Mouse (Mus musculus) embryonic facial prominence, embryonic 10.5 days (tissue): ENCODE measurements around the gene Lrfn4. TPM values are rescaled to one million over a fixed set of nuclear protein-coding genes. Genes with fewer than 3 reads are reported as not detected.
A peak's percentile ranks its signal among the peaks of the same experiment; 100 is the strongest.
"Not testable (repeated sequence)": the region's sequence is repeated elsewhere in the genome, so short reads cannot be mapped to it uniquely, and the experiment has no call there.

ENCODE experiments used
- DNase-seq: peaks from one replicate; pipeline ENCODE4 v3.0.0-alpha.2; 2017; ENCODE audit warnings: low spot score
- H3K27ac ChIP-seq: fragments of 300-500 bp; sonication (generic); replicated peaks from 2 replicates; pipeline ENCODE4 v1.5.1; 2016; ENCODE audit warnings: mild to moderate bottlenecking
- H3K27me3 ChIP-seq: fragments of 300-500 bp; sonication (generic); replicated peaks from 2 replicates; pipeline ENCODE4 v1.6.1; 2016; ENCODE audit warnings: low read depth, mild to moderate bottlenecking; ENCODE audit not compliant: poor library complexity, severe bottlenecking
- H3K36me3 ChIP-seq: fragments of 300-500 bp; sonication (generic); replicated peaks from 2 replicates; pipeline ENCODE4 v1.6.1; 2016; ENCODE audit warnings: mild to moderate bottlenecking, moderate library complexity
- H3K4me1 ChIP-seq: fragments of 300-500 bp; sonication (generic); 2 replicates; pipeline ENCODE4 v1.6.1; 2016
- H3K4me3 ChIP-seq: fragments of 300-500 bp; sonication (generic); 2 replicates; pipeline ENCODE4 v1.5.1; 2016; ENCODE audit warnings: mild to moderate bottlenecking, moderate library complexity
- H3K9me3 ChIP-seq: fragments of 300-500 bp; sonication (generic); 2 replicates; pipeline ENCODE4 v1.6.1; 2016; ENCODE audit warnings: mild to moderate bottlenecking
- WGBS: fragments of 180-500 bp; shearing (Covaris S2); methylation state at CpG from one replicate; pipeline ENCODE4 v1.1.7; 2016; 5-methylcytosine and 5-hydroxymethylcytosine counted together
- polyA plus RNA-seq: library from polyadenylated mRNA; unstranded; fragments of >200 nt; fragmentation: Nextera tagmentation; extraction: Ambion mirVana; gene quantifications from 2 replicates; pipeline ENCODE4 v1.2.1, GENCODE M21; 2016

The Lrfn4 gene
- polyA plus RNA-seq, 1 experiment from 2014 or later = 6.8 TPM

DNA sequence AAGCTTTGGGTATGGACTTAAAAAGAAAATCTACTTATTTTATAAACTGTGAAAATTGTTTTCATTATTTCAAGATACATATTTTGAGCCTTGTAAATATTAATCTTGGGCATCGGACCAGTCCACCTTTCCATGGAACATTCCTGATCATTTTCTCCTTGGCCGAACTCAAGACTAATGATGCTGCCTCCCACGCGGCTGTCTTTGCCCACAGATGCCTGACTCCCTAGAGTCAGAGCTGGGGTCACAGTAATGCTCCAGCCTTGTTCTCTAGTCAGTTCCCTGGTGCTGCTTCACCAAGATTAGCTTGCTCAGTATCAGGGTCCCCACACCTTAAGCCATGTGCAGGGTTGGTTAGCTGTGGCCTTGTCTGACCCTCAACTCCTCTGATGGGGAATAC lies 9.8 kb downstream of the Lrfn4 start:
- no peak overlapping the region for H3K4me3 ChIP-seq
- no peak for DNase-seq
- WGBS = 91% methylated on average over 4 of the region's 4 CpGs

DNA sequence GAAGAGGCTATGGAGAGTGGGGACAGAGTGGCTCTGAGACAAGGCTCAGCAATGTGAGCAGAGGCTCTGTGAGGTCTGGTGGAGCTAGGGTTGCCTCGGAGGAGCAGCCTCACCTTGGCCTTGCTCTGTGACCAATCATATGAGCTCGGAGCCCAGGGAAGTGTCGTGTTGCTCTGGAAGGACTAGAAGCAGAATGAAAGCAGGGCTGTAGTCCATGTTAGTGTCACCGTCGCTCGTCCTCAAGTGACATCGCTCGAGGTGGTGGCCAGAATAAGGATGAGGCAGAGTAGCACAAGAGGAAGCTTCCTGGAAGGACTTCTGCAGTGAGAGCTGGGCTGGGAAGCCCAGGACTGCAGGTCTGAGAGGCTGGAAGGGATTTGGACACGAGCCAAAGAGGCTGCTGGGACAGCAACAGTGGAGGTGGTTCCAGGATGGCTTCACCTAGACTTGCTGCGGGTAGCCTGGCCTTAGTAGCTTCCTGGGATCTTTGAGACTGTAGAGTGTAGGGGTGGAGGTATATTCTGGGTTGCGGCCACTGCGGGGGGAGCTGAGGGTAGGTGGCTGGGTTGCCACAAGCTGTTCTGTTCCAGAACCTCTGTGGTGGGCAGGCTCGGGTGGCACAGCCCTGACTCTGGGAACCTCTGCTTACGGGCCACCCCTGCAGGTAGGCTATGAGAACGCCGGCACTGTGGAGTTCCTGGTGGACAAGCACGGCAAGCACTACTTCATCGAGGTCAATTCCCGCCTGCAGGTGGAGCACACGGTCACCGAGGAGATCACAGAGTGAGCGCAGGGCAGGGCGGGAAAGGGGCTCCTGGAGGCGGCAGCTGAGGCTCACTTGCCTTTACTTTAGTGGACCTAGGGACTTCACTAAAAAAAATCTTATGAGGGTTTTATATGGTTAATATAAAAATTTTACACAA lies 11.4 kb downstream of the Lrfn4 start:
- peaks cover 13% of the 10 kb centered on the region for H3K4me1 ChIP-seq
- peak; percentile 69 for DNase-seq
- H3K27me3 ChIP-seq = no peaks in the 10 kb centered on the region
- 0 out of 2 replicates have a peak overlapping the region, but pooled peaks have one; percentile 8 for H3K4me3 ChIP-seq
- H3K36me3 ChIP-seq = no peaks in the 10 kb centered on the region
- H3K9me3 ChIP-seq = no peaks in the 10 kb centered on the region
- 43% methylated on average over 24 of the region's 24 CpGs for WGBS
- 0 out of 2 replicates have a peak overlapping the region, but pooled peaks have one; percentile 14 for H3K27ac ChIP-seq

More for the DNA sequence above, 9.8 kb downstream of the Lrfn4 start:
- peaks cover 5% of the 10 kb centered on the region; the same call in 1 of the 2 replicates for H3K36me3 ChIP-seq
- no peaks in the 10 kb centered on the region for H3K27me3 ChIP-seq
- peaks cover 13% of the 10 kb centered on the region for H3K4me1 ChIP-seq
- no peaks in the 10 kb centered on the region for H3K9me3 ChIP-seq
- no peak overlapping the region for H3K27ac ChIP-seq

DNA sequence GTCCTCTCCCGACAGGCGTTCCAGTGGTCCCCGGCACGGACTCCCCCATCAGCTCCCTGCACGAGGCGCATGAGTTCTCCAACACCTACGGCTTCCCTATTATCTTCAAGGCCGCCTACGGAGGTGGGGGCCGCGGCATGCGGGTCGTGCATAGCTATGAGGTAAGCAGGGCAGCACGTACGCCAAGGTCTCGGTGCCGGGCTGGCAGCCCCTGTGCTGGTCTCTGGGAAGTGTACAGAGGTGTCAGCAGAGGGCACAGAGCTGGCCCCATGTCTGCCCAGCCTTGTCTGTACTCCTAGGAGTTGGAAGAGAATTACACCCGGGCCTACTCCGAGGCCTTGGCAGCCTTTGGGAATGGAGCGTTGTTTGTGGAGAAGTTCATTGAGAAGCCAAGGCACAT lies 13.0 kb downstream of the Lrfn4 start:
- H3K27me3 ChIP-seq = no peaks in the 10 kb centered on the region
- WGBS = 90% methylated on average over 20 of the region's 20 CpGs
- H3K9me3 ChIP-seq = no peaks in the 10 kb centered on the region
- peaks cover 13% of the 10 kb centered on the region for H3K4me1 ChIP-seq
- H3K27ac ChIP-seq = no peak overlapping the region
- DNase-seq = no peak
- no peaks in the 10 kb centered on the region for H3K36me3 ChIP-seq
- H3K4me3 ChIP-seq = no peak overlapping the region

DNA sequence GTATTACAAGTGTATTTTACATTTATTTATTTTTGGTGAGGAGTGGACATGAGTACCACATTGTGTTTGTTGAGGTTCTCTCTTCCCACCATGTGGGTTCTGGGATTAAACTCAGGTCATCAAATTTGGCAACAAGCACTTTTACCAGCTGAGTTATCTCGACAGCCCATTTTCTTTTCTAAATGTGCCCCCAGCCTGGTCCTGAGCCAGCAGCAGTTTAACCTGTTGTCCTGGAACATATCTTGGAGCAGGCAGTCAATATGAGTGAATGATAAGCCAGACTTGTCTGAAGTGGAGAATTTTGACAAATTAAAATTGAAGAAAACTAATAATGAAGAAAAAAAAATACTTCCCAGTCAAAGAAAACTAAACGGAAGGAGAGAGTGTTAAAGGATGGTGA lies 19.4 kb downstream of the Lrfn4 start:
- Histone ChIP-seq H3K9me3 (no peaks in the 10 kb centered on the region), H3K27ac (no peak overlapping the region), H3K4me3 (no peak overlapping the region), H3K36me3 (no peaks in the 10 kb centered on the region), H3K27me3 (no peaks in the 10 kb centered on the region), H3K4me1 (no peaks in the 10 kb centered on the region; the same call in 1 of the 2 replicates)
- 82% methylated on average over 2 of the region's 2 CpGs for WGBS
- DNase-seq = no peak

DNA sequence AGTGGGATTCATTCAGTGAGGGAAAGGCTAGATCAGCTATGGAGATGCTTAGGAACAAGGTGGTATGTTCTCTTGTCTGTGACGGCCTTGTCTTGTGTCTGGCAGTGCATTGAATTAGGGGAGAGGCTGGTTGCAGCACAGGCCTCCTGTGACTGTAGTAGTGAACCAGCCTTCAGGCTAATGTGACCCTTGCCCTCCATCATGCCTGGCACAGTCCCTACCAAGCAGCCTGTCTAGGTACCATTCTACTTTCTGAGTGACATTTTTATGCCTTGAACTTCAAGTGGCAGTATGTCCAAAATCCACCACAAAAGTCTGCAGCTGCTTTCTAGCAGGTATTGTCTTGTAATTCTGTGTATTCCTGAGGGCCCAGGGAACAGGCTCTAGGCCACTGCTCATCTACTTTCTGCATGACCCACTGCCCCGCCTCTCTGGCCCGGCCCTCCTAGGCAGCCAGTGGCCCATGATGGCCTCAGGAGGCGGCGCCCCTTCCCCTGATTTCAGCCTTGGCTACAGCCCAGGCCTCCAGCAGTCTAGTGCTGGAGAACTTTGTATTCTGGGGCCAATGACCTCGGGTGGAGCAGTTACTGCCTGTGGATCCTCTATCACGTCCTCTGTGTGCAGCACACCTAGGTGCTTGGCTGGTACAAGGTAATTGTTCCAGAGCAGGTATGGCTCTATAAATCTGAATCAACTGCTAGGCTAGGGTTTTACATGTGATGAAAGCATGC lies 21.5 kb downstream of the Lrfn4 start:
- H3K9me3 ChIP-seq = no peaks in the 10 kb centered on the region
- H3K4me3 ChIP-seq = no peak overlapping the region
- no peaks in the 10 kb centered on the region for H3K27me3 ChIP-seq
- H3K4me1 ChIP-seq = no peaks in the 10 kb centered on the region; the same call in 1 of the 2 replicates
- no peak overlapping the region for H3K27ac ChIP-seq
- DNase-seq = no peak
- H3K36me3 ChIP-seq = no peaks in the 10 kb centered on the region
- 65% methylated on average over 7 of the region's 7 CpGs for WGBS

DNA sequence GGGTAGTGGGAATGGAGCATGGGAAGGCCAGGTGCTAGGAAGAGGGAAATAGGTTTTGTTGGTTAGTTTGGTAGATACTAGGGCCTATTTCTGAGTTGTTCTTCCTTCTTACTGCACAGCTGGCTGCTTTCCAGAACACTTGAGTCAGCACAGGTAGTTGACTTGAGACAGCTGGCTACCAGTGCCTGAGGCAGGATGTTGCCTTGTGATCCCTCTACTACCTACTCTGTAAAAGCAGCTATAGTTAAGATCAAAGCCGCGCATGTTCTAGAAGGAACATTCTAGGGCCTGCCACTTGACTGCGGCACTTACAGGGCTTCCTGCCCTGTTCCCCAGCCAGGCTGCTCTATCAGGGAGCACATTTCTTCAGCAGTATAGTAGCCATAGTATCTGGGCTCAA lies 25.4 kb downstream of the Lrfn4 start:
- Histone ChIP-seq H3K4me3 (no peak overlapping the region), H3K27ac (no peak overlapping the region), H3K36me3 (no peaks in the 10 kb centered on the region), H3K4me1 (no peaks in the 10 kb centered on the region), H3K27me3 (0 out of 2 replicates have a peak, but pooled peaks cover 3% of the 10 kb centered on the region), H3K9me3 (no peaks in the 10 kb centered on the region)
- no peak for DNase-seq
- WGBS = 92% methylated on average over 3 of the region's 3 CpGs

DNA sequence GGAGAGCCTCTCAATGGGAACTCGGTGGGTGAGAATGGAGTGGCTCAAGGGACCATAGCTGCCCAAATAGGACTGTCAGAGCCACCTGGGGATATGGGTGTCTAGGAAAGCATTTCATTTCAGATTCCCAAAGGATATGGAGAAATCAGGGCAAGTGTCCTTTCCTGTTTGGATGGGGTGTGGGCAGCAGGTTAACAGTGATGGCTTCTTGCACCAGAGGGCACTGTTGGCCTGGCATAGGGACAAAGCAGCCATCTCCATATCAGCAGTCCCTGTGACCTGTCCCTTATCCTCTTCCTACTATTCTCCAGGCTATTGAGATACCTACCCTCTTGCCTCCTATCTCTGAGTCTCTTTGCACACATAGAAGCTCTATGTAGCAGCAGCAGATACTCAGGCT lies 26.4 kb downstream of the Lrfn4 start:
- Histone ChIP-seq H3K9me3 (no peaks in the 10 kb centered on the region), H3K4me3 (no peak overlapping the region), H3K36me3 (no peaks in the 10 kb centered on the region), H3K27me3 (0 out of 2 replicates have a peak, but pooled peaks cover 3% of the 10 kb centered on the region), H3K27ac (no peak overlapping the region), H3K4me1 (no peaks in the 10 kb centered on the region)
- DNase-seq = no peak
- 73% methylated on average over 1 of the region's 1 CpGs for WGBS

DNA sequence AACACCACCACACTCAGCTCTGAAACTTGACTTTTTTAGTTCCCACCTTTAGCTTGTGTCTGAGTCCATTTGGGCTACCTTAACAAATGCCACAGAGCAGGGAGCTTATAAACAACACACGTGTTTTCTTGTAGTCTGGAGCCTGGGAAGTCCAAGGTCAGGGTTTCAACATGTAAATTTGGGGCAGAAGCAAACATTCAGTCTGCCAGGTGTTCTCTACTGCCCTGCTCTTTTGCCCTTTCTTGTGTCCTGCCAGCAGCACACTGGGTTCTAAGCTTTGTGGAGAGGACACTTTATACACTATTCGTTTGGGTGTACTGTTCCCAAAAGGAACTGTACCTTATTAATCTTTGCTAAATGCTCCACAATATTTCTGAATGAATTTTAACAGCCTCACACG lies 27.0 kb downstream of the Lrfn4 start:
- H3K4me3 ChIP-seq = no peak overlapping the region
- no peak overlapping the region for H3K27ac ChIP-seq
- H3K9me3 ChIP-seq = no peaks in the 10 kb centered on the region
- no peaks in the 10 kb centered on the region for H3K36me3 ChIP-seq
- WGBS = 73% methylated on average over 3 of the region's 3 CpGs
- no peaks in the 10 kb centered on the region for H3K4me1 ChIP-seq
- 0 out of 2 replicates have a peak, but pooled peaks cover 3% of the 10 kb centered on the region for H3K27me3 ChIP-seq
- no peak for DNase-seq

DNA sequence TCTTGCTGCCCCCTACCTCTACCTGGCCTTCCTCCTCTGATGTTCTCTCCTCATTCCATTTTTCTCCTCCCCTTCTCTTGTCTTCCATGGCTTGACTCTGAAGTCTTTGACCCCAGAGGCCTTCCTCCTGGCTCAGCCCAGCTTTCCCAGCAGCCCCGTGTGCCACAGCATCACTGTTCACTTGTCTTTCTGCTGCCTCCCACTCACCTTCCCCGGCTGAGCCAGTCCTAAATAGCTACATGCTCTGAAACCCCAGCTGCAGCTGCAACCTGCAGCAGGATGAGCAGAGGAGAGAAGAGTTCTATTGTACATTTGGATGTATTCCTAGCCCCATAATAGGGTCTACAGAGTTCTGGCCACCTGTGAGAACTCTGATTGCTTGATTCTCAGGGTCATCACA lies 28.0 kb downstream of the Lrfn4 start:
- Histone ChIP-seq H3K4me1 (no peaks in the 10 kb centered on the region), H3K36me3 (no peaks in the 10 kb centered on the region), H3K27ac (no peak overlapping the region), H3K27me3 (0 out of 2 replicates have a peak, but pooled peaks cover 3% of the 10 kb centered on the region), H3K9me3 (no peaks in the 10 kb centered on the region), H3K4me3 (no peak overlapping the region)
- WGBS = 67% methylated on average over 2 of the region's 2 CpGs
- DNase-seq = no peak

DNA sequence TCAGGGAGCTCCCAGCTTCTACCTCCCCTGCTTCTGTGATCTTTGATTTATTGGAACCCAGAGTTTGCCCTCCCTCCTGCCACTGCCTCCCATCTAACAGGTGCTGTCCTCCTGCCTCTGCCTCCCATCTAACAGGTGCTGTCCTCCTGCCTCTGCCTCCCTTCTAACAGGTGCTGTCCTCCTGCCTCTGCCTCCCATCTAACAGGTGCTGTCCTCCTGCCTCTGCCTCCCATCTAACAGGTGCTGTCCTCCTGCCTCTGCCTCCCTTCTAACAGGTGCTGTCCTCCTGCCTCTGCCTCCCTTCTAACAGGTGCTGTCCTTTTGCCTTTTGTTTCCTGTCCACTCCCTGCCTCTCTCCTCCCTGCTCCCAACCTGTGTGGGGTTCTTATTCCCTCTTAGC lies 28.7 kb downstream of the Lrfn4 start:
- not testable (repeated sequence) for H3K9me3 ChIP-seq, H3K4me3 ChIP-seq, H3K27me3 ChIP-seq, H3K27ac ChIP-seq, H3K36me3 ChIP-seq, H3K4me1 ChIP-seq, DNase-seq

DNA sequence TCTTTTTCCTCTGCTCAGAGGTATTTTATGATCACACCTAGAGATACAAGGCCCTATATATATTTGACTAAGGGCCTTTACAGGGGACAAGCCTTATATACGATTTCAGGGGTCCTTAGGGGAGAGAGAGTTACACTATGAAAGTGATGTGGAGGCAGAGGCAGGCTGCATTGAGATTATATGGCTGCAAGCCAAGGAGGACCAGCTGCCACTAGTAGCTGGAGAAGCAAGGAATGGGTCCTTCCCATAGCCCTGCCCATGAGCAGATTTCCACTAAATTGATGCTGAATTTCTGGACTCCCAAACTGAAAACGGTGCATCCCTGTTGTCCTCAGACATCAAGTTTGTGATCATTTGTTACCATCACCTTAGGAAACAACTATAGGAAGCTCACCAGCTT lies 31.6 kb downstream of the Lrfn4 start:
- no peaks in the 10 kb centered on the region for H3K4me1 ChIP-seq
- H3K36me3 ChIP-seq = no peaks in the 10 kb centered on the region
- no peak overlapping the region for H3K27ac ChIP-seq
- no peak for DNase-seq
- no peak overlapping the region for H3K4me3 ChIP-seq
- WGBS = 79% methylated on average over 2 of the region's 2 CpGs
- no peaks in the 10 kb centered on the region for H3K9me3 ChIP-seq
- 0 out of 2 replicates have a peak, but pooled peaks cover 3% of the 10 kb centered on the region for H3K27me3 ChIP-seq

DNA sequence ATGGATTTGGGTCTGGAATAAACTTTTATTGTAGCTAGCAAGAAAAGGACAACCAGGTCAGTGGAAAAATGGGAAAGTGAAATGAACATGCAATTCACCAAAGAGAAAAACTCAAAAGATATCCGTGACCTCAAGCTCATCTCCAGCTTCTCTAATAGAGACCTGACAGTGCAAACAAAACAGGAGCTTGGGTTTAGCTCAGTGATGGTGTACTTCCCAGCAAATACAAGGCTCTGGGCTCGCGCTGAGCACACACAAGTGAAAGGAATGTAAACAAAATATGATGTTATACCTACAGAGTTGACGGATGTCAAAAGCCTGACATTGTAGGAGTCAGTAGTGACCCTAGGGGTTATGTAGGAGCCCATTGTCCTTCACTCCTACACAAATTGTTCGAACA lies 36.2 kb downstream of the Lrfn4 start:
- H3K36me3 ChIP-seq = no peaks in the 10 kb centered on the region
- H3K27ac ChIP-seq = no peak overlapping the region
- no peaks in the 10 kb centered on the region for H3K4me1 ChIP-seq
- no peaks in the 10 kb centered on the region for H3K27me3 ChIP-seq
- H3K9me3 ChIP-seq = no peaks in the 10 kb centered on the region
- DNase-seq = no peak
- WGBS = 89% methylated on average over 5 of the region's 5 CpGs
- no peak overlapping the region for H3K4me3 ChIP-seq
